Mouse (Mus musculus): ENCODE results near the gene Col18a1. TPM values are rescaled to one million over a fixed set of nuclear protein-coding genes. Genes with fewer than 3 reads are reported as not detected.
A peak's percentile ranks its signal among the peaks of the same experiment; 100 is the strongest.

Gene Col18a1
- polyA plus RNA-seq, 1 experiment from 2014 or later = 96.2 TPM

- H3K27me3 ChIP-seq (ENCODE audit: control insufficient read depth, insufficient read depth, low read length) = no peaks in the 10 kb centered on the region
- H3K9ac ChIP-seq (ENCODE audit: low read length) = no peak overlapping the region
- no peak overlapping the region for H3K4me3 ChIP-seq (ENCODE audit: low read length)
- no peak overlapping the region for H3K4me2 ChIP-seq (ENCODE audit: low read depth, low read length)
- no peaks in the 10 kb centered on the region for H3K36me3 ChIP-seq (ENCODE audit: control insufficient read depth, insufficient read depth)
- H3K9me3 ChIP-seq (replicated peaks; ENCODE audit: control insufficient read depth, low read length) = no peaks in the 10 kb centered on the region
- peaks cover 13% of the 10 kb centered on the region for H3K4me1 ChIP-seq (ENCODE audit: control insufficient read depth, insufficient read depth, low read length)
- peak; percentile 70 for ATAC-seq (replicated peaks; ENCODE audit: extremely low read depth, insufficient read depth, low FRiP score)
- WGBS = 28% methylated on average over 3 of the region's 3 CpGs
- peak overlapping the region; percentile 84 for H3K27ac ChIP-seq (ENCODE audit: low read length)
Measured at GRCm38 (mm10) chr10:77206565-77207079, 40.3 kb upstream of the Col18a1 start.

DNA sequence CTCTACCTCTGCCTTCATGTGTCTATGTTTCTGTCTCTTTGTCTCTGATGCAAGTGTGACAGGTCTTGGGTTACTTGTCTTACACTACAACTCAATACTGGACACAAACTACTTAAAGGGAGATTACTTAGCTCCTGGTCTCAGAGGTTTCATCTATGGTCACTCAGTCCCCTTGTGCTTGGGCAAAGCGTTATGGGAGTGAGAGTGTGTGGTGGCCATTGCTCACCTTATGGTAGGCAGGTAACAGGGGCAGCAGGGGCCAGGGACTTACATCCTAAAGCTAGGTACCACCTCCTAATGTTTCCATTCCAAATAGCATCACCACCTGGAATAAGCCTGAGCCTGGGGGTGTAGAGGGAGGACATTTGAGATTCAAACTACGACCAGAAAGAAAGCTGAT lies 39.8 kb upstream of the Col18a1 start:
- 77% methylated on average over 2 of the region's 2 CpGs for WGBS
- Histone ChIP-seq H3K36me3 (ENCODE audit: control insufficient read depth, insufficient read depth) (no peaks in the 10 kb centered on the region), H3K9ac (ENCODE audit: low read length) (no peak overlapping the region), H3K4me3 (ENCODE audit: low read length) (no peak overlapping the region), H3K9me3 (replicated peaks; ENCODE audit: control insufficient read depth, low read length) (no peaks in the 10 kb centered on the region), H3K4me2 (ENCODE audit: low read depth, low read length) (no peak overlapping the region), H3K4me1 (ENCODE audit: control insufficient read depth, insufficient read depth, low read length) (peaks cover 13% of the 10 kb centered on the region), H3K27ac (ENCODE audit: low read length) (peak overlapping the region; percentile 84), H3K27me3 (ENCODE audit: control insufficient read depth, insufficient read depth, low read length) (no peaks in the 10 kb centered on the region)
- no peak for ATAC-seq (replicated peaks; ENCODE audit: extremely low read depth, insufficient read depth, low FRiP score)

DNA sequence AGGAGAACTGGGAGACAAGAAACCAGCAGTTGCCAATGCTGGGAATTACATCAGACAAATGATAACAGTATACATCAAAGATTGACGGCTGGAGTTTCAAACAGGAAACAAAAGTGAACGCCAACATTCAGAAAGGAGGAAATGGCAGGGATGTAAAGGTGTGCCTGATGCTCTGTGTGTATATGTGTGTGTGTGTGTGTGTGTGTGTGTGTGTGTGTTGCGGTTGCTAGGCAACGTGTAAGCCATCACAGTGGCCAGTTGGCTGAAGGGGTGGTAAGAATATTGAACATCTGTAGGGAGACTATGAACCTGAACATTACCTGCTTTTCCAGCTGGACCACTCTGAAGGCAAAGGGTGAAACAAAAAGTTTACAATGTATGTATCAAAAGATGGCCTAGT lies 37.6 kb upstream of the Col18a1 start:
- Histone ChIP-seq H3K27ac (ENCODE audit: low read length) (no peak overlapping the region), H3K9me3 (replicated peaks; ENCODE audit: control insufficient read depth, low read length) (no peaks in the 10 kb centered on the region), H3K36me3 (ENCODE audit: control insufficient read depth, insufficient read depth) (no peaks in the 10 kb centered on the region), H3K4me3 (ENCODE audit: low read length) (no peak overlapping the region), H3K4me2 (ENCODE audit: low read depth, low read length) (no peak overlapping the region), H3K9ac (ENCODE audit: low read length) (no peak overlapping the region), H3K4me1 (ENCODE audit: control insufficient read depth, insufficient read depth, low read length) (peaks cover 15% of the 10 kb centered on the region), H3K27me3 (ENCODE audit: control insufficient read depth, insufficient read depth, low read length) (no peaks in the 10 kb centered on the region)
- 75% methylated on average over 4 of the region's 4 CpGs for WGBS
- no peak for ATAC-seq (replicated peaks; ENCODE audit: extremely low read depth, insufficient read depth, low FRiP score)

- Histone ChIP-seq H3K27me3 (ENCODE audit: control insufficient read depth, insufficient read depth, low read length) (no peaks in the 10 kb centered on the region), H3K9me3 (replicated peaks; ENCODE audit: control insufficient read depth, low read length) (no peaks in the 10 kb centered on the region), H3K4me1 (ENCODE audit: control insufficient read depth, insufficient read depth, low read length) (peaks cover 11% of the 10 kb centered on the region), H3K4me2 (ENCODE audit: low read depth, low read length) (no peak overlapping the region), H3K4me3 (ENCODE audit: low read length) (no peak overlapping the region), H3K36me3 (ENCODE audit: control insufficient read depth, insufficient read depth) (no peaks in the 10 kb centered on the region), H3K27ac (ENCODE audit: low read length) (no peak overlapping the region), H3K9ac (ENCODE audit: low read length) (no peak overlapping the region)
- no peak for ATAC-seq (replicated peaks; ENCODE audit: extremely low read depth, insufficient read depth, low FRiP score)
- WGBS = 61% methylated on average over 5 of the region's 5 CpGs
Measured at GRCm38 (mm10) chr10:77201919-77202318, 35.6 kb upstream of the Col18a1 start.

DNA sequence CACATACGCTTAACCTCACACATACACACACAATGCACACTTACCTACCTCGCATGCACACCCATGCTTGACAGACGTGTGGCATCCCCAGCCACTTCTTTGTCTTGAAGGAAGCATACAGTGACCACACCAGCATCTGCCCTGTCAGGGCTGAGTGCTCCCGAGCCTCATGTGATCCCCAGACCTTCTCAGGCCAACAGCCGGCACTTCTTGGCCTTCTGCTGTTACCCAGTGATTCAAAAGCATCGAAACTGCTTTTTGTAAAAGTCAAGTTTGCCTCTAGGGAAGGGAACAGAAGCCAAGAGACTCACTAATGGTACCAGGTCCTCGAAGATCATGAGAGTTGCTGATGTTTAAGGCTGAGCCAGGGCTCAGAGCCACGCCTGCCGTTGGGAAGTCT lies 33.9 kb upstream of the Col18a1 start:
- Histone ChIP-seq H3K4me2 (ENCODE audit: low read depth, low read length) (no peak overlapping the region), H3K9ac (ENCODE audit: low read length) (no peak overlapping the region), H3K4me3 (ENCODE audit: low read length) (no peak overlapping the region), H3K27me3 (ENCODE audit: control insufficient read depth, insufficient read depth, low read length) (no peaks in the 10 kb centered on the region), H3K36me3 (ENCODE audit: control insufficient read depth, insufficient read depth) (no peaks in the 10 kb centered on the region), H3K4me1 (ENCODE audit: control insufficient read depth, insufficient read depth, low read length) (peaks cover 5% of the 10 kb centered on the region), H3K9me3 (replicated peaks; ENCODE audit: control insufficient read depth, low read length) (no peaks in the 10 kb centered on the region), H3K27ac (ENCODE audit: low read length) (no peak overlapping the region)
- no peak for ATAC-seq (replicated peaks; ENCODE audit: extremely low read depth, insufficient read depth, low FRiP score)
- WGBS = 73% methylated on average over 9 of the region's 9 CpGs

- no peak overlapping the region for H3K4me2 ChIP-seq (ENCODE audit: low read depth, low read length)
- H3K4me1 ChIP-seq (ENCODE audit: control insufficient read depth, insufficient read depth, low read length) = peaks cover 5% of the 10 kb centered on the region
- ATAC-seq (replicated peaks; ENCODE audit: extremely low read depth, insufficient read depth, low FRiP score) = no peak
- H3K36me3 ChIP-seq (ENCODE audit: control insufficient read depth, insufficient read depth) = no peaks in the 10 kb centered on the region
- 71% methylated on average over 2 of the region's 2 CpGs for WGBS
- no peak overlapping the region for H3K27ac ChIP-seq (ENCODE audit: low read length)
- no peaks in the 10 kb centered on the region for H3K27me3 ChIP-seq (ENCODE audit: control insufficient read depth, insufficient read depth, low read length)
- H3K9ac ChIP-seq (ENCODE audit: low read length) = no peak overlapping the region
- H3K9me3 ChIP-seq (replicated peaks; ENCODE audit: control insufficient read depth, low read length) = no peaks in the 10 kb centered on the region
- no peak overlapping the region for H3K4me3 ChIP-seq (ENCODE audit: low read length)
Measured at GRCm38 (mm10) chr10:77199229-77199628, 32.9 kb upstream of the Col18a1 start.

DNA sequence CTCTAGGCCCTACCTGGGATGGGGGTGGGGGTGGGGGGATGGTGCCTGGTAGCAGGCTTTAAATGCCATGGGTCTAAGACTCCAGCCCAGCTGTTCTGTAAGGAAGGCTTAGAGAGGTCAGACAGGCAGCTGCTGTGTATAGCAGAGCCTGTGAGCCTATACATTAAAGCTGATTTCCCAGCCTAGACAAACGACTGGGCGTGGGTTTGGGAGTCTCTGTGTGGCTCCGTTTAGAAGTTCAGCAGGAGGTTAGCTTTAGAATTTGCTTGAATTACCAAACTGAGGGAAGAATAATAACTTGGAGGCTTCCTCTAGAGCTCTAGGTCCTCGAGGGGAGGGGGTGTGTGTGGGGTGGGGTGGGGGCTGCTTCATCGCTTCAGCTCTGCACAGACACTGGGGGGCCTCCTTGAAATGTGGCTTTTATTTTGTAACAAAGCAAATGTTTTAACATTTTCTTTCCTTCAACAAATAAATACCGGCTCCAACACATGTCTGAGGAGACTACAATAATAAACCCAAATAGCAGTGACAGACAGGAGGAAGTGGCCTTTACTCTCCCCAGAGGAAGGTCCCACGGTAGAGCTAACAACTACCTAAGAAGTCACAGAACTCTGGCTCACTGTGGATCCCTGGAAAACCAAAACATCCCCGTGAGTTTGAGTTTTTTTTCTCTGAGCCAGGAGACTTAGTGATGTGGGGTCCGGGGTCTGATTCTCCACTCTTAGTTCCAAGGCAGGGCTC lies 31.3 kb upstream of the Col18a1 start:
- Histone ChIP-seq H3K9me3 (replicated peaks; ENCODE audit: control insufficient read depth, low read length) (no peaks in the 10 kb centered on the region), H3K4me2 (ENCODE audit: low read depth, low read length) (no peak overlapping the region), H3K36me3 (ENCODE audit: control insufficient read depth, insufficient read depth) (no peaks in the 10 kb centered on the region), H3K27me3 (ENCODE audit: control insufficient read depth, insufficient read depth, low read length) (no peaks in the 10 kb centered on the region), H3K27ac (ENCODE audit: low read length) (no peak overlapping the region), H3K9ac (ENCODE audit: low read length) (no peak overlapping the region), H3K4me3 (ENCODE audit: low read length) (no peak overlapping the region), H3K4me1 (ENCODE audit: control insufficient read depth, insufficient read depth, low read length) (peaks cover 5% of the 10 kb centered on the region)
- no peak for ATAC-seq (replicated peaks; ENCODE audit: extremely low read depth, insufficient read depth, low FRiP score)
- WGBS = 44% methylated on average over 9 of the region's 9 CpGs

GRCm38 (mm10) chr10:77196676-77197075 lies 30.3 kb upstream of the Col18a1 start:
- ATAC-seq (replicated peaks; ENCODE audit: extremely low read depth, insufficient read depth, low FRiP score) = no peak

DNA sequence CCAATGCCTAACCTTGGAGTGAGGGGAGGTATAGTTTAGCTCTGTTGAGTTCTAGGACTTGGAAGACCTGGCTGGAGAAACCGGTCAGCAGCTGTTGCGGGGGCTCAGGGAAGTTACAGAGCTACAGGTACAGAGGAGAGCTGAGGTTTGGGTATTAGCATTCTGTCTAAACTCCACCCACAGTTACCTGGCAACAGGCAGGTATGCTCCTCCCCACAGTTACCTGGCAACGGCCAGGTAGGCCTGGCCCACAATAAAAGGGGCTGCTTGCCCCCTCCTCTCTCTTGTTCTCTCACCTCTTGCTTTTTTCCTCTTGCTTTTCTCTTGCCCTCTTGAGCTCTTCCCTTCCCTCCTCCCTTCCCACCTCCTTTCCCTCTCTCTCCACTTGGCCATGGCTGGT lies 29.8 kb upstream of the Col18a1 start:
- Histone ChIP-seq H3K27me3 (ENCODE audit: control insufficient read depth, insufficient read depth, low read length) (no peaks in the 10 kb centered on the region), H3K4me2 (ENCODE audit: low read depth, low read length) (no peak overlapping the region), H3K36me3 (ENCODE audit: control insufficient read depth, insufficient read depth) (no peaks in the 10 kb centered on the region), H3K4me1 (ENCODE audit: control insufficient read depth, insufficient read depth, low read length) (peaks cover 8% of the 10 kb centered on the region), H3K27ac (ENCODE audit: low read length) (no peak overlapping the region), H3K9ac (ENCODE audit: low read length) (no peak overlapping the region), H3K4me3 (ENCODE audit: low read length) (no peak overlapping the region), H3K9me3 (replicated peaks; ENCODE audit: control insufficient read depth, low read length) (no peaks in the 10 kb centered on the region)
- no peak for ATAC-seq (replicated peaks; ENCODE audit: extremely low read depth, insufficient read depth, low FRiP score)
- 85% methylated on average over 3 of the region's 3 CpGs for WGBS

More at GRCm38 (mm10) chr10:77196676-77197075, 30.3 kb upstream of the Col18a1 start:
- H3K4me2 ChIP-seq (ENCODE audit: low read depth, low read length) = no peak overlapping the region
- no peaks in the 10 kb centered on the region for H3K36me3 ChIP-seq (ENCODE audit: control insufficient read depth, insufficient read depth)
- H3K4me3 ChIP-seq (ENCODE audit: low read length) = no peak overlapping the region
- WGBS = 76% methylated on average over 4 of the region's 4 CpGs
- no peaks in the 10 kb centered on the region for H3K27me3 ChIP-seq (ENCODE audit: control insufficient read depth, insufficient read depth, low read length)
- no peaks in the 10 kb centered on the region for H3K9me3 ChIP-seq (replicated peaks; ENCODE audit: control insufficient read depth, low read length)
- no peak overlapping the region for H3K27ac ChIP-seq (ENCODE audit: low read length)
- peaks cover 5% of the 10 kb centered on the region for H3K4me1 ChIP-seq (ENCODE audit: control insufficient read depth, insufficient read depth, low read length)
- H3K9ac ChIP-seq (ENCODE audit: low read length) = no peak overlapping the region

All from heart, embryonic 16.5 days (tissue).